In the genomic region with DNA sequence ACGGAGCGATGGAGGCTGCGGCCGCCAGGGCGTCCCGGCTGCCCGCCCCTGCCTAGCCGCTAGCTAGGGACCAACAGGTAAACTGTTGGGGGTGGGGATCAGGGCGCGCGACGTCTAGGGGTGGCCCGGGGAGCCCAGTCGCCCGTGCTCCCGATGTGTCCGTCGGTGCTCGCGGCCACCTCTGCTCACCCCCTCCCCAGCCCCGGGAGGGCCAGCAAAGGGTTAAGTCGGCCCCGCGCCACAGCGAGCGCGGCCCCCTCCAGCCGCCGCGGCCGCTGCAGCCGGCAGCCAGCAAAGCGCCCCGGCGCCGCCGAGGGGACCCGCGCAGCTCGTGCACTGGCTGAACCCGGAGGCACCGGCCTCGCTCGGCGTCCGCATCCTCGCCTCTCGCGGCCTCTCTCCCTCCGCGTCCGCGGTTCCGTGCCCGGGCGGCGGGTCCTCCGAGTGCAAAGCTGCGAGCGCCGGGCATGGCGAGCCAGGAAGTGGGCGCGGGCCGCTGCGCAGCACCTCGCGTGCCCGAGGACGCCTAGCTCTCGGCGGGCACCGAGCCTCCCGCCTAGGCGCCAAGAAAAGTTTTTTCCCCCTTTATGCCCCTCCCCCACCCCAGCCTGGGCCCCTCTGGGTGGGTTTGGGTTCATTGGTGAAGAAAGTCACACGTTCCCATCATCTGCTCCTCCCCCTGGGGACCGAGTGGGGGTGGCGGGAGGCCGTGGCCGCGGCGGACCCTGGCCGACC, we compare ENCODE assay signal across 8 mouse cellular contexts. TPM values are rescaled to one million over a fixed set of nuclear protein-coding genes. Genes with fewer than 3 reads are reported as not detected.
A peak's percentile ranks its signal among the peaks of the same experiment; 100 is the strongest.
DNase-seq lines count a peak whose midpoint lies in the region; ATAC-seq lines count a peak whose summit lies in the region.

No protein-coding gene starts in this region.

- no peaks in the 10 kb centered on the region for H3K27me3 ChIP-seq in intestine, embryonic 16.5 days (replicated peaks; ENCODE audit: control insufficient read depth, insufficient read depth, low read length)
- peaks cover 60% of the 10 kb centered on the region for H3K27me3 ChIP-seq in liver, embryonic 11.5 days (replicated peaks; ENCODE audit: control insufficient read depth, insufficient read depth, low read length)
- H3K27me3 ChIP-seq in neural tube, embryonic 14.5 days (ENCODE audit: control insufficient read depth, insufficient read depth, low read length), result peaks cover 2% of the 10 kb centered on the region; the same call in 1 of the 2 replicates

- peak; percentile 21 for DNase-seq in layer of hippocampus, adult 9-10 months (ENCODE audit: low spot score)
- no peak for DNase-seq in layer of hippocampus, adult 9-11 months
- peak; percentile 75 to 79 for DNase-seq in cerebellum, postnatal 25 days
- peak; percentile 20 for DNase-seq in gastrocnemius, postnatal 25 days
- peak; percentile 76 for DNase-seq in liver, embryonic 11.5 days (ENCODE audit: low spot score)
- DNase-seq in thymus, postnatal 14 days, result peak; percentile 60

- no peaks in the 10 kb centered on the region for H3K9me3 ChIP-seq in intestine, embryonic 16.5 days (ENCODE audit: control insufficient read depth, low read length)
- no peaks in the 10 kb centered on the region for H3K9me3 ChIP-seq in liver, embryonic 11.5 days (ENCODE audit: control insufficient read depth, low read length)
- no peaks in the 10 kb centered on the region for H3K9me3 ChIP-seq in neural tube, embryonic 14.5 days (ENCODE audit: control insufficient read depth, low read length)

- H3K27ac ChIP-seq in intestine, embryonic 16.5 days (ENCODE audit: low read length), result peak overlapping the region; percentile 83
- peak overlapping the region; percentile 77 for H3K27ac ChIP-seq in liver, embryonic 11.5 days (ENCODE audit: low read depth, low read length)
- H3K27ac ChIP-seq in neural tube, embryonic 14.5 days (ENCODE audit: low read depth, low read length), result peak overlapping the region; percentile 91

- peak; percentile 73 for ATAC-seq in intestine, embryonic 16.5 days
- ATAC-seq in liver, embryonic 11.5 days (replicated peaks; ENCODE audit: low FRiP score), result peak; percentile 58
- ATAC-seq in neural tube, embryonic 14.5 days (ENCODE audit: low read depth), result peak; percentile 73

- peak overlapping the region; percentile 77 for H3K4me3 ChIP-seq in intestine, embryonic 16.5 days (ENCODE audit: low read length)
- peak overlapping the region; percentile 69 for H3K4me3 ChIP-seq in liver, embryonic 11.5 days (ENCODE audit: low read depth, low read length)
- H3K4me3 ChIP-seq in neural tube, embryonic 14.5 days (ENCODE audit: low read depth, low read length), result peak overlapping the region; percentile 80

- peaks cover 5% of the 10 kb centered on the region; the same call in 1 of the 2 replicates for H3K4me1 ChIP-seq in intestine, embryonic 16.5 days (ENCODE audit: control insufficient read depth, insufficient read depth, low read length)
- peaks cover 5% of the 10 kb centered on the region for H3K4me1 ChIP-seq in liver, embryonic 11.5 days (replicated peaks; ENCODE audit: control insufficient read depth, insufficient read depth, low read length)
- peaks cover 5% of the 10 kb centered on the region; the same call in 1 of the 2 replicates for H3K4me1 ChIP-seq in neural tube, embryonic 14.5 days (ENCODE audit: control insufficient read depth, insufficient read depth, low read length)

- peak overlapping the region; percentile 98 for H3K4me2 ChIP-seq in intestine, embryonic 16.5 days (ENCODE audit: low read depth, low read length)
- peak overlapping the region; percentile 92 for H3K4me2 ChIP-seq in liver, embryonic 11.5 days
- H3K4me2 ChIP-seq in neural tube, embryonic 14.5 days (ENCODE audit: low read depth, low read length), result peak overlapping the region; percentile 89

- no peaks in the 10 kb centered on the region for H3K36me3 ChIP-seq in intestine, embryonic 16.5 days (ENCODE audit: control insufficient read depth, insufficient read depth, low read length)
- no peaks in the 10 kb centered on the region for H3K36me3 ChIP-seq in liver, embryonic 11.5 days (ENCODE audit: control insufficient read depth, insufficient read depth, low read length)
- no peaks in the 10 kb centered on the region for H3K36me3 ChIP-seq in neural tube, embryonic 14.5 days (ENCODE audit: control insufficient read depth, insufficient read depth, low read length)

- H3K9ac ChIP-seq in intestine, embryonic 16.5 days (ENCODE audit: low read depth, low read length), result peak overlapping the region; percentile 73
- H3K9ac ChIP-seq in liver, embryonic 11.5 days (ENCODE audit: low read depth, low read length), result peak overlapping the region; percentile 58
- peak overlapping the region; percentile 82 for H3K9ac ChIP-seq in neural tube, embryonic 14.5 days (replicated peaks; ENCODE audit: low read depth, low read length)

- under 1% methylated on average over 73 of the region's 83 CpGs for WGBS in intestine, embryonic 16.5 days
- WGBS in liver, embryonic 11.5 days, result under 1% methylated on average over 81 of the region's 83 CpGs
- WGBS in neural tube, embryonic 14.5 days, result under 1% methylated on average over 76 of the region's 83 CpGs

RNA-seq across cellular contexts. Expression of a gene that starts 0.5 kb away (rescaled TPM):
- under 1 TPM; 0.46 to 0.77 TPM for total RNA-seq in gastrocnemius, postnatal 25 days (2021)
- polyA plus RNA-seq in intestine, embryonic 16.5 days (2015; fragmentation: Nextera tagmentation; extraction: Ambion mirVana), result 0.65 and 0.69 TPM in 2 replicates
- polyA plus RNA-seq in liver, embryonic 11.5 days (2014; fragmentation: Nextera tagmentation; extraction: Ambion mirVana), result 3.6 TPM in 2 replicates
- polyA plus RNA-seq in neural tube, embryonic 14.5 days (2014; fragmentation: Nextera tagmentation; extraction: Ambion mirVana), result 9.3 and 9.9 TPM in 2 replicates
